ENCODE assay signal across 13 mouse cellular contexts in genomic region chr5:135524660-135525560, GRCm38 (mm10). TPM values are rescaled to one million over a fixed set of nuclear protein-coding genes. Genes with fewer than 3 reads are reported as not detected.
A peak's percentile ranks its signal among the peaks of the same experiment; 100 is the strongest.
DNase-seq lines count a peak whose midpoint lies in the region; ATAC-seq lines count a peak whose summit lies in the region.
"Had no signal": no experiment of that assay in that cellular context is flagged by ENCODE, and none has a peak within 500 bp of the region (broad histone marks: within the 10 kb centered on the region; RNA-seq: fewer than 3 reads in every experiment).

No protein-coding gene starts in this region.

- DNase-seq in heart, adult 9 months (ENCODE audit: low spot score in 2 of 2): peak; percentile 59 to 64
- peak; percentile 31 to 48 for DNase-seq in kidney, postnatal 4 days
- DNase-seq in adrenal gland, postnatal 25 days: no peak
- DNase-seq in ovary, postnatal 10 days (ENCODE audit: low spot score): no peak
- DNase-seq: adrenal gland, adult 8-10 months had no signal

- peak overlapping the region; percentile 6; the same call in 1 of the 2 replicates for H3K27ac ChIP-seq in hindbrain, embryonic 13.5 days
- H3K27ac ChIP-seq in hindbrain, embryonic 12.5 days: no peak overlapping the region
- H3K27ac ChIP-seq: midbrain, embryonic 12.5 days; stomach, embryonic 15.5 days had no signal

- no peaks in the 10 kb centered on the region for H3K27me3 ChIP-seq in hindbrain, embryonic 13.5 days
- H3K27me3 ChIP-seq in hindbrain, embryonic 12.5 days: no peaks in the 10 kb centered on the region
- H3K27me3 ChIP-seq: CH12.LX; midbrain, embryonic 12.5 days; stomach, embryonic 15.5 days had no signal

- WGBS in hindbrain, embryonic 13.5 days: 76% methylated on average over 11 of the region's 11 CpGs
- 78% methylated on average over 11 of the region's 11 CpGs for WGBS in hindbrain, embryonic 12.5 days

- H3K36me3 ChIP-seq in hindbrain, embryonic 13.5 days: no peaks in the 10 kb centered on the region
- H3K36me3 ChIP-seq in hindbrain, embryonic 12.5 days: no peaks in the 10 kb centered on the region
- H3K36me3 ChIP-seq: midbrain, embryonic 12.5 days; stomach, embryonic 15.5 days had no signal

- H3K4me3 ChIP-seq in hindbrain, embryonic 13.5 days: no peak overlapping the region
- H3K4me3 ChIP-seq in hindbrain, embryonic 12.5 days: no peak overlapping the region
- H3K4me3 ChIP-seq: midbrain, embryonic 12.5 days; stomach, embryonic 15.5 days had no signal

- H3K4me1 ChIP-seq in hindbrain, embryonic 13.5 days (replicated peaks): peaks cover 9% of the 10 kb centered on the region; the same call in 1 of the 2 replicates
- 0 out of 2 replicates have a peak, but pooled peaks cover 2% of the 10 kb centered on the region for H3K4me1 ChIP-seq in hindbrain, embryonic 12.5 days

- no peak for ATAC-seq in hindbrain, embryonic 13.5 days (ENCODE audit: low FRiP score)
- no peak for ATAC-seq in hindbrain, embryonic 12.5 days (ENCODE audit: low FRiP score)
- peak; percentile 36; the same call in 1 of the 2 replicates for ATAC-seq in common myeloid progenitor, adult 5-6 weeks (replicated peaks; ENCODE audit: low read depth, poor library complexity, severe bottlenecking)
- no peak for ATAC-seq in megakaryocyte progenitor cell, adult 5-6 weeks (replicated peaks; ENCODE audit: poor library complexity)

- no peaks in the 10 kb centered on the region for H3K9me3 ChIP-seq in hindbrain, embryonic 13.5 days
- no peaks in the 10 kb centered on the region for H3K9me3 ChIP-seq in hindbrain, embryonic 12.5 days (replicated peaks)
- H3K9me3 ChIP-seq: midbrain, embryonic 12.5 days; stomach, embryonic 15.5 days had no signal

- H3K4me2 ChIP-seq in hindbrain, embryonic 13.5 days: no peak overlapping the region
- H3K4me2 ChIP-seq in hindbrain, embryonic 12.5 days (replicated peaks): no peak overlapping the region
- H3K4me2 ChIP-seq: midbrain, embryonic 12.5 days; stomach, embryonic 15.5 days had no signal

- H3K9ac ChIP-seq in hindbrain, embryonic 13.5 days: no peak overlapping the region
- no peak overlapping the region for H3K9ac ChIP-seq in hindbrain, embryonic 12.5 days
- H3K9ac ChIP-seq: midbrain, embryonic 12.5 days; stomach, embryonic 15.5 days had no signal

RNA-seq across cellular contexts. Expression of gene Hip1, which starts 20.0 kb away (rescaled TPM):
- polyA plus RNA-seq in hindbrain, embryonic 13.5 days (2015; fragmentation: Nextera tagmentation; extraction: Ambion mirVana): 38.4 and 38.5 TPM in 2 replicates
- 67.8 and 68.0 TPM in 2 replicates for polyA plus RNA-seq in hindbrain, embryonic 12.5 days (2016; fragmentation: Nextera tagmentation; extraction: Ambion mirVana)
- 4.2 and 8.5 TPM in 2 replicates for total RNA-seq in common myeloid progenitor, adult 5-6 weeks (2017)
- 24.3 and 27.1 TPM in 2 replicates for total RNA-seq in adrenal gland, postnatal 25 days (2021)
- 6.9 and 8.6 TPM in 2 replicates for total RNA-seq in megakaryocyte progenitor cell, adult 5-6 weeks (2015)
- total RNA-seq in megakaryocyte progenitor cell, adult 5-6 weeks (2017): 9.4 and 10.6 TPM in 2 replicates

RNA-seq across cellular contexts. Expression of gene Ccl26, which starts 38.5 kb away (rescaled TPM):
- not detected in 2 replicates for polyA plus RNA-seq in hindbrain, embryonic 13.5 days (2015; fragmentation: Nextera tagmentation; extraction: Ambion mirVana)
- polyA plus RNA-seq in hindbrain, embryonic 12.5 days (2016; fragmentation: Nextera tagmentation; extraction: Ambion mirVana): not detected in 2 replicates
- total RNA-seq in common myeloid progenitor, adult 5-6 weeks (2017): not detected in 2 replicates
- not detected in 2 replicates for total RNA-seq in adrenal gland, postnatal 25 days (2021)
- not detected in 2 replicates for total RNA-seq in megakaryocyte progenitor cell, adult 5-6 weeks (2015)
- total RNA-seq in megakaryocyte progenitor cell, adult 5-6 weeks (2017): not detected in 2 replicates
- total RNA-seq: adrenal gland, adult 8-10 months; CH12.LX; layer of hippocampus, postnatal 10 days had no signal
- polyA plus RNA-seq: midbrain, embryonic 12.5 days; stomach, embryonic 15.5 days had no signal

RNA-seq across cellular contexts. Expression of gene Ccl24, which starts 47.9 kb away (rescaled TPM):
- 3.7 and 4.4 TPM in 2 replicates for polyA plus RNA-seq in hindbrain, embryonic 13.5 days (2015; fragmentation: Nextera tagmentation; extraction: Ambion mirVana)
- polyA plus RNA-seq in hindbrain, embryonic 12.5 days (2016; fragmentation: Nextera tagmentation; extraction: Ambion mirVana): 2.0 and 3.1 TPM in 2 replicates
- not detected in 2 replicates for total RNA-seq in common myeloid progenitor, adult 5-6 weeks (2017)
- total RNA-seq in adrenal gland, postnatal 25 days (2021): 0.61 TPM in 1 of 2 replicates, not detected in the other
- 0.56 and 1.1 TPM in 2 replicates for total RNA-seq in megakaryocyte progenitor cell, adult 5-6 weeks (2015)
- total RNA-seq in megakaryocyte progenitor cell, adult 5-6 weeks (2017): not detected in 2 replicates
- total RNA-seq: CH12.LX; layer of hippocampus, postnatal 10 days had no signal

Comparison
In these comparisons a context has a peak if more than half of its experiments do, and no peak if none do; other contexts are left out.
1. DNase-seq: peak in heart, adult 9 months (2 of 2) and kidney, postnatal 4 days (2 of 2); none in adrenal gland, postnatal 25 days (single experiment) and ovary, postnatal 10 days (single experiment).